Mouse (Mus musculus) left cerebral cortex, adult 2 months (tissue): ENCODE measurements around the gene Zfp599. TPM values are rescaled to one million over a fixed set of nuclear protein-coding genes. Genes with fewer than 3 reads are reported as not detected.

Experiments
- DNase-seq, 2 experiments: peaks; one replicate each; pipeline ENCODE4 v3.0.0; 2021 to 2022; ENCODE audit warnings: low spot score in 2 of 2, mixed read lengths in 1 of 2; ENCODE audit errors: extremely low spot score in 1 of 2
- H3K27ac ChIP-seq: fragments of 200-600 bp; 2 replicates; pipeline ENCODE4 v1.8.1; 2022
- H3K4me3 ChIP-seq: fragments of 200-600 bp; 2 replicates; pipeline ENCODE4 v1.8.1; 2022
- CTCF ChIP-seq: fragments of 200-600 bp; IDR thresholded peaks from 2 replicates; pipeline ENCODE4 v1.8.1; 2022; ENCODE audit warnings: antibody characterized with exemption, mild to moderate bottlenecking, moderate library complexity
- intact Hi-C: fragments of 180-260 bp; cut with DNase I; formaldehyde crosslinking; loops from one replicate; pipeline ENCODE4 v1.15.1; 2025
- total RNA-seq, 2 experiments: library from RNA; stranded (reverse); gene quantifications; 2 replicates each; pipeline ENCODE4 v1.2.3; 2021

Gene Zfp599
- total RNA-seq, 2 experiments from 2014 or later: 3.7 to 4.5 TPM

DNA sequence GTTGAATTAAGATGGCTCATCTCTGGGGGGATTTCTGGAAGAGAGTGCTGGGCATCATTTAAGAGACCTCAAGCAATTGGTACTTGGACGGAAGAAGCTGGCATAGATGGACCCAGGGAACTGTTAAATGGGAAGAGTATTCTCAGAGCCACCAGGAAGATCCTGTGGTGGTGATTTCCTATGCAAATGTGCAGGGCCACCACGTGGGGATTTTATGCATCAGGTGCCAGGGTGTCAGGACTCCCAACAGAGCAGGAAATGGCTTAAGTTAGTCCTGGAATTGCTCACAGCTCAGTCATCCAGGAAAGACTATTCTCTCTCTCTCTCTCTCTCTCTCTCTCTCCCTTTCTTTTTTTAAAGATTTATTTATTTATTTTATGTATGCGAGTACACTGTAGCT, 43.0 kb downstream of the Zfp599 start:
- Histone ChIP-seq H3K27ac (no peak overlapping the region), H3K4me3 (no peak overlapping the region)
- TF ChIP-seq CTCF: no peak
- no peak for DNase-seq
- intact Hi-C loops: no loop called here

DNA sequence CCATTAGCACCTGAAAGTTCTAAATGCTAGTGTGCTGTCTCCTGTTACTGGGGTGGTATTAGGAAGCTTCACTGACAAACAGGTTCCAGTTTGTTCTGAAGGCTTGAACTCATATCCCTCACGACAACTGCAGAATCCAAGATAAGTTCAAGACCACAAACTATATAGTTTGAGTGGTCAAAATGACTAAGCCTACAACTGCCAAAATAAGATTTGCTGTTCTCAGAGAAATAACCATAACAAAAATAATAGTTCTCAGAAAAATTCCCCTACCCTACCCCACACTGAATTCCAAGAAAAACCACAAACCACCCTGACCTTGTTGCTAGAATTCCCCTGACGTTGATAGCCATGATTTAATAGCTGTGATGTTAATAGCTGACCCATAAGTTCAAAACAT, 45.1 kb downstream of the Zfp599 start:
- no peak for DNase-seq
- no peak for TF ChIP-seq CTCF
- Histone ChIP-seq H3K27ac (no peak overlapping the region), H3K4me3 (no peak overlapping the region)
- intact Hi-C loops: no loop called here

GRCm38 (mm10) chr9:22213785-22214194, 45.9 kb downstream of the Zfp599 start:
- TF ChIP-seq CTCF: no peak
- intact Hi-C loops: no loop called here
- no peak for DNase-seq
- no peak overlapping the region for H3K4me3 ChIP-seq
- H3K27ac ChIP-seq: no peak overlapping the region

Other genes starting within 250 kb of the Zfp599 start
- 100 to 1,000 TPM; 148 to 153 TPM for gene Elavl3, start 207.9 kb downstream of the Zfp599 start, total RNA-seq
- gene Gm49318, start 188.6 kb downstream of the Zfp599 start, total RNA-seq: 1 to 10 TPM; 2.1 to 2.3 TPM
- gene Zfp653, start 188.5 kb downstream of the Zfp599 start, total RNA-seq: 10 to 100 TPM; 20.0 to 24.8 TPM
- 10 to 100 TPM; 43.0 to 46.8 TPM for gene Ecsit, start 174.5 kb downstream of the Zfp599 start, total RNA-seq
- gene Cnn1, start 160.7 kb downstream of the Zfp599 start, total RNA-seq: 1 to 10 TPM in 1 of 2 experiments, under 1 TPM in 1; 0.41 to 1.3 TPM
- 10 to 100 TPM; 63.4 to 65.3 TPM for gene Elof1, start 142.7 kb downstream of the Zfp599 start, total RNA-seq
- under 1 TPM in 1 of 2 experiments, not detected in 1; 0.51 TPM for gene Acp5, start 124.2 kb downstream of the Zfp599 start, total RNA-seq
- gene Pigyl, start 103.0 kb downstream of the Zfp599 start, total RNA-seq: 10 to 100 TPM; 40.1 to 43.4 TPM
- gene Zfp872, start 71.8 kb downstream of the Zfp599 start, total RNA-seq: not detected
- 10 to 100 TPM; 21.4 to 21.8 TPM for gene Zfp809, start 34.2 kb downstream of the Zfp599 start, total RNA-seq
- gene Zfp810, start 47.8 kb upstream of the Zfp599 start, total RNA-seq: 10 to 100 TPM; 12.6 to 16.4 TPM
- gene Anln, start 129.3 kb upstream of the Zfp599 start, total RNA-seq: 1 to 10 TPM; 8.6 to 9.7 TPM
- gene 9530077C05Rik, start 151.6 kb upstream of the Zfp599 start, total RNA-seq: 10 to 100 TPM in 1 of 2 experiments, 1 to 10 TPM in 1; 7.0 to 10.0 TPM
- not detected for gene Gm17545, start 194.4 kb upstream of the Zfp599 start, total RNA-seq
- 10 to 100 TPM; 39.5 to 44.5 TPM for gene Rp9, start 209.8 kb upstream of the Zfp599 start, total RNA-seq
- gene Bbs9, start 215.8 kb upstream of the Zfp599 start, total RNA-seq: 10 to 100 TPM; 27.7 to 29.5 TPM